Mouse (Mus musculus) stomach, postnatal 0 days (tissue): ENCODE results near the gene Slc37a4.

Source experiments
- CTCF ChIP-seq: IDR thresholded peaks from 2 replicates; pipeline ENCODE4 v1.5.1; 2016; ENCODE audit warnings: antibody characterized with exemption, low read depth, mild to moderate bottlenecking, moderate library complexity
- EP300 ChIP-seq: optimal IDR thresholded peaks from 2 replicates; pipeline ENCODE3; 2016; ENCODE audit warnings: antibody characterized with exemption

- TF ChIP-seq EP300 (no peak), CTCF (no peak)
These were observed 14.1 kb downstream of the Slc37a4 start for GRCm38 (mm10) chr9:44410647-44411336.
